Mouse (Mus musculus): ENCODE measurements around the gene Lrig3.
A peak's percentile ranks its signal among the peaks of the same experiment; 100 is the strongest.

The Lrig3 gene

DNA sequence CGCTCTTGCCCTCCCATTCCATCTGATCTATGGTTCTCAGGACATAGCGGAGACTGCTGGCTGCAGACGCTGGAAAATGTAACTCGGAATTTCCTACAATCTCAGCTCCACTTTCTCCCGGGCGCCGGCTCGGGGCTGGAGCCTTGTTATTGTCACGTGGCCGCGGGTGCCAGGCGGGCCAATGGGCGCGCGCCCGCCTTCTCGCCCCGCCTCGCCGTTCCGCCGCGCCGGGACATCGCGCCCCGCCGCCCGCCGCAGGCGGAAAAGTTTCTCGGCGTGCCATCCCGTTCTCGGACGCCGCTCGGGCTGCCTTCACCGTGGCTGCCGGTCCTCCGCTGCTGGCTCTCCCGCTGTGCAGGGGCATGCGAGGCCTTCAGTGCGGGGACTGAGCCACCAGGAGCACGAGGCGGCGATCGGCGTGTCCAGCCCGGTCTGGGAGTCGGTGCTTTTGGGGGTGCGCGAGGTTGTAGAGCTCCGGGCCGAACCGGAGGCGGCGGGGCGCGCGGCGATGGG, at the start of gene Lrig3:
TSS of gene Lrig3 (plus strand) at position 201 of the 513 bp plus-strand sequence.
- peak; percentile 89 for DNase-seq

DNA sequence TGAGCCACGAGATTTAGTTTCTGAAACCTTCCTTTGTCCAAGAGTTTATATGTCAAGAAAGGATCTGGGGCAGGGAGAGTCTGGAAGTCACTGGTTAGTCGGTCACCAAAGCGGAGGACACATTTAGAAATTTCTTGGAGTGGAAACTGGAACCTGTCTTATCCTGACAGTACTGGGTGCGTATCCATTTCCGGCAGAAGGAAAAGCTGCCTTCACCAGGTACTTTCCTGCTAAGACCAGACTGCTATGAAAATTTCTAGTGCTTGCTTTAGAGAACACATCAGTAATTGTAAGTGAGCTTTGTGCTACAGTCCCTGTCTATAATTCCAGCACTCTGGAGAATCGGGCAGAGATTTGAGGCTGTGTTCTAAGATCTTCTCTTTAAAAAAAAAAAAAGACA, 49.2 kb upstream of the Lrig3 start:
- DNase-seq = no peak

DNA sequence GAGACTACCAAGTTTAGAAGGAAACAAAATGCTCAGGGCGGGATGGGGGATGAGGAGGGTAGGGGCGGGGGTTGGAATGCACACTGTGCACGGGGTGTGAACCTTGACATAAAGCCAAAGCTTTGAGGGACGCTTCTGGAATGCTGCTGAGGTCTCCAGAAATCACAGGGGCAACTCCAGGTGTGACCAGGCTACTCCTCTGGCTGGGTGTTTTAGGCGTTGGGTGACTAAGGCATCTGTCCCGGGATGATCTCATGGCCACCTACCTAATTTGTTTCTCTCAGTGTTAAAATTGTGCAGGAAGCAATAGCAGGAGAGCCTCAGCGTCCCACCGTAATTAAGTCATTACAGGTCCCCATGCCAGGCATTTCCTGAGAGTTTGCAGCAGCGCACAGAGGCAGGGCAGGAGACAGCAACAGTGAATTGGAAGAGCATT, 48.5 kb upstream of the Lrig3 start:
- no peak for DNase-seq

DNA sequence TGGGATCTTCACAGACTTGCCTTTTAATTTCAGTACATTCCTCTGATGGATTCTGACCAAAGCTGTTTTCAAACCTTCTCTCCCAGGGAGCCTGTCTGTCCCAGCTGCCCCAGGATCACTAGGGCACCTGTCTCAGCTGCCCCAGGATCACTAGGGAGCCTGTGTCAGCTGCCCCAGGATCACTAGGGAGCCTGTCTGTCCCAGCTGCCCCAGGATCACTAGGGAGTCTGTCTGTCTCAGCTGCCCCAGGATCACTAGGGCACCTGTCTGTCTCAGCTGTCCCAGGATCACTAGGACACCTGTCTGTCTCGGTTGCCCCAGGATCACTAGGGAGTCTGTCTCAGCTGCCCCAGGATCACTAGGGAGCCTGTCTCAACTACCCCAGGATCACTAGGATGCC, 47.0 kb upstream of the Lrig3 start:
- no peak for DNase-seq

GRCm38 (mm10) chr10:125921654-125922446, 44.1 kb upstream of the Lrig3 start:
- DNase-seq = no peak

DNA sequence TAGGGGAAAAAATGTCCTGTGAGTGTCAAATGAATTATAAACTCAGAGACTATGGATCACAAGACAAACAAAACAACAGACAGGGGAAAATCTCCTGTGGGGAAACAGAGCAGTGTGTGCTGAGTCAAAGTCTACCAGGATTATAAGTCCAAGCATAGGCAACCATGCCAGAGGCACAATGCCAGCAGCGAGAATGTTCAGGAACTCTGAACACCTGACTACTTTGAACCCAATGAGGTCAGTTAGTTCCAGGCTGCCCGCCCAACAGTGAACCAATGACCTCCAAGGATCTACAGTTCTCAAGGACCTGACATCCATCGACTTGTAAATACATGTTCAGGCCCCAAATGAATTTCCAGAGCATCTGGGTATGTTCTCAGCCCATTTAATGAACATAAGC, 36.0 kb upstream of the Lrig3 start:
- DNase-seq = no peak

DNA sequence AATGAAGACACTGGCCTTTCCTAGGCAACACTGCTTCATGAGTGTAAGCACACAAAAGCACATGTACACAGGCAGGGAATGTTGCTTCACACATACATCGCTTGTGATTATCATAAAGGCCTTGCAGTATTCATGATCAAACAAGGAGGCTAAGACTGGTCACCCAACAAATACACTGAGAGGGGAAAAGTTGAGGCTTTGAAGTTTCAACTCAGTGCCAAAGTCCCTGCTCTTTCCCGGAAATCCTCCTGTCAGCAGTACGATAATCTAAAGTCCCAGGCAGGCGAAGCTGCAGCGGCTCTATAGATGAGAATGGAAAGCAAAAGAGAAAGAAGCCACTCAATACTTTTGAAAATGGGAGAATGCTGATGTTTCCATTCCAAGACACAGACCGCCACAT, 32.6 kb upstream of the Lrig3 start:
- DNase-seq = no peak

GRCm38 (mm10) chr10:125934095-125934494, 31.9 kb upstream of the Lrig3 start:
- DNase-seq = no peak

DNA sequence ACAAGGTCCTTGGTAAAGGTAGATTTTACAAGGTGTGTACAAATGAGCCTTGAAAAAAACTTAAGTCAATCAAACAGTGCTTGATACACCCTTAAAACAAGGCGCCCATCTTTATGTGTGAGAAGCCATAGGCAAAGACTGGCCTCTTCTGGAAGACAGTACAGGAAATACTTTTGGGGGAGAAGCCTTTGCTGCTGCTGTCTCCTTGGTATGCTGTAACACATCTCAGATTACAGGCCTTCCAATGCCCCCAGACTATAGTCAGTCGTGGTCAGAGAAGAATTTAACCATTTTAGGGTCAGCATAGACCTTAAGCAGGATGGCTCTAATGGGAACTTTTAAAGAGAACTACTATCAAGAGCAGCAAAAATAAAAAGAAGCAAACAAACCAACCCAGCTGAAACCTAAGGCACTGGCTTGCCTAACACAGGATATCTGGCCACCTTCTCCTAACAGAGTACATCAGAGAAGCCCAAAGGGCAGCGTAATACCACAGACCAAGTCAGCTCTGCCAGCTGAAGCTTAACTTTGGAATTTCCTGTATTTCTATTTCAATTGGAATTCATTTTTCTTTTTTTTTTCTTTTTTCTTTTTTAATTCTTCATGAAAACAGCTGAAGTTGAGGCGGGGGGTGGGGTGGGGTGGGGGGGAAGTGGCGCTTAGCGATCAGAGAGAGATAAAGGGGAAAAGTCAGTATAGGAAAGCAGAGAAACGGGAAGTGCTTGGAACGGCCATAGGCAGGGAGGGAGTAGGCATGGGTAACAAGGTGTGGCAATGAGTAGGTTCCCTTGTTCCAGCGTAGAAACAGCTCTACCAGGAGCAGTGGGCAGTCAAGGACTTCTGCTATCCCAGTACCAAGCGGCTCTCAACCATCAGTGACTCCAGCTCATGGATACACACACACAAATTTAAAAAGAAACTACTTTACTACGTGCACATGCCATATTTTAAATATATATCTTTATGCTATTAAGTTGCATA, 28.2 kb upstream of the Lrig3 start:
- no peak for DNase-seq

DNA sequence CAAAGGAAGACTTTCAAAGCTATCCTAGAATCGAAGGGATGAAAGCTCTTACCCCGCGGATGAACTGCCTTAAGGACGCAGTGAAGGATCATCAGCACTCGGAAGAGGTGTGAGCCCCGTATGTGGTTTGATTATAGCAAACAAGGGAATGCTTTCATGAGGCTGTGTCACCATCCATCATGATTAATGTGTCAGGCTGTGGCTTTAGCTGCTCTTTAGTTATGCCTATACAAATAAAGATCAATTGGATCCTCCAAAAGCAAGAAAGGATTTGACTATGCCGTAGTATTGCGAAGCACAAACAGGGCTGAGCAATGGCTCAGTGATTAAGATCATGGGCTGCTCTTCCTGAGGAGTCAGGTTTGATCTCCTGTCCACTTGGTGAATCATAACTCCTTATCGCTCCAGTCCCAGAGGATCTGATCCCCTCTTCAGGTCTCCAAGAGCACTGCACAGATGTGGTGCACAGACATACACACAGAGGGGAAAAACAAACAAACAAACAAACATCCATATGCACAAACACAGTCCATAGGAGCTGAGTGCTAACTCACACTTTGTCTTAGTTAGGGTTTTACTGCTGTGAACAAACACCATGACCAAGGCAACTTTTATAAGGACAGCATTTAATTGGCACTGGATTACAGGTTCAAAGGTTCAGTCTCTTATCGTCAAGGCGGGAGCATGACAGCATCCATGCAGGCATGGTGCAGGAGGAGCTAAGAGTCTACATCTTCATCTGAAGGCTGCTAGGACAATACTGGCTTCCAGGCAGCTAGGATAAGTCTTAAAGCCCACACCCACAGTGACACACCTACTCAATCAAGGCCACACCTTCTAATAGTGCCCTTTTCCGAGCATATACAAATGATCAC, 27.2 kb upstream of the Lrig3 start:
- no peak for DNase-seq

GRCm38 (mm10) chr10:125940316-125941059, 25.5 kb upstream of the Lrig3 start:
- DNase-seq = peak; percentile 11

- no peak for DNase-seq
Measured at GRCm38 (mm10) chr10:125943098-125943497, 22.9 kb upstream of the Lrig3 start.

- DNase-seq = no peak
Measured at GRCm38 (mm10) chr10:125944762-125945504, 21.0 kb upstream of the Lrig3 start.

- peak; percentile 10 for DNase-seq
Measured at GRCm38 (mm10) chr10:125948842-125949474, 17.0 kb upstream of the Lrig3 start.

DNA sequence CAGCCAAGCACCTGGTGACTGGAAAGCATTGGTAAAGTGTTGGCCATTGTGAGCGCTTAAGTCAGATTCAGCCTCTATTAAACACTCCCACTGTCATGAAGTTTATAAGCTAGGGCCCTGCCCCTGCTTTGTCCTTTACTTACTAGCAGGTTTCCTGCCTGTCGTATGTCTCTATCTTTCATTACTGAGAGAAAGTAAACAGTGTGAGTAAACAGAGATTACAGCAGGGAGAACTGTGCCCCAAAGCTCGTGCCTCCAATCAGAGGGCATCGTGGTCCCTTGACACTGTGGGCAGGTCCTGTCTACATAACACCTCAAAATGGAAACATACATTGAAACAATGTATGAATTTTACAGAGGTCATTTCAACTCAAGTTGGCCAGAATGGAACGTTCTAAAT, 14.3 kb upstream of the Lrig3 start:
- DNase-seq = no peak

GRCm38 (mm10) chr10:125954343-125954742, 11.6 kb upstream of the Lrig3 start:
- DNase-seq = no peak

- DNase-seq = no peak
Measured at GRCm38 (mm10) chr10:125954747-125955530, 11.0 kb upstream of the Lrig3 start.

DNA sequence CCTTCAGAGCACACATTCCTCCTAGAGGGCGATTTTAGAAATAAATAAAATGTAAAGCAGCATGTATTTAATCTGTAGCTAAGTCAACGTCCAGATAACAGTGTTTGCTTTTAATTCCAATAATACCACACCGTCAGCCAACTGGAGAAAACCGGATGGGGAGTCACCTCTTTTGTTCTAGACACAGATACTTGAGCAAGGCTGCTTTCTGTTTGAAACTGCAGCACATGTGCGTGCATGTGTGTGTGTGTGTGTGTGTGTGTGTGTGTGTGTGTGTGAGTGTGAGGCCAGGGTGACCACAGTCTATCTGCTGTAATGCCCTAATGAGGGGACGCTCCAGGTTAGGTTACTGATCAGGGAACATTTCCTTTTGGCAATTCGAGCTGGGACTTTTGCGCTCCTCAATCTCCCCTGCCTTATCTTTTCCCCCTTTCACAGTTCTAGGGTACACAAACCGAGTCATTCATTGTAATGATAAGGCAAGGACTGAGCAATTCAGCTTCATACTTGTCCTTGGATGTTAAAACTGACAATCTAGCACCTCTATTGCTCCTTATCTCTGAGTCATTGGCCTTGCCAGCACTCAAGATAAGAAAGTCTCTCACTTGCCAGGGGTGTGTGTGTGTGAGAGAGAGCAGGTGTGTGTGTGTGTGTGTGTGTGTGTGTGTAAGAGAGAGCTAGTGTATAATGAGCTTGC, 4.4 kb upstream of the Lrig3 start:
- DNase-seq = no peak

- DNase-seq = no peak
Measured at GRCm38 (mm10) chr10:125964709-125965108, 1.3 kb upstream of the Lrig3 start.
